Mouse (Mus musculus) kidney, postnatal 0 days (tissue): ENCODE data around the gene Sgms1. TPM values are rescaled to one million over a fixed set of nuclear protein-coding genes. Genes with fewer than 3 reads are reported as not detected.

Experiments
- ATAC-seq: fragments of 200-750 bp; cut with Nextera tagmentation; replicated peaks from 2 replicates; pipeline ENCODE4 v1.8.0; 2017; ENCODE audit warnings: low read depth, moderate number of reproducible peaks, moderate TSS enrichment, moderate library complexity; ENCODE audit not compliant: low FRiP score
- DNase-seq: peaks from one replicate; pipeline ENCODE4 v3.0.0-alpha.2; 2016; ENCODE audit warnings: low spot score
- H3K27ac ChIP-seq: fragments of 300-500 bp; sonication (generic); 2 replicates; pipeline ENCODE4 v1.5.1; 2014; ENCODE audit warnings: mild to moderate bottlenecking
- H3K27me3 ChIP-seq: fragments of 300-500 bp; sonication (generic); 2 replicates; pipeline ENCODE4 v1.6.1; 2014; ENCODE audit warnings: low read length, mixed read lengths; ENCODE audit not compliant: insufficient read depth
- H3K36me3 ChIP-seq: fragments of 300-500 bp; sonication (generic); 2 replicates; pipeline ENCODE4 v1.6.1; 2014; ENCODE audit warnings: low read length, mixed read lengths; ENCODE audit not compliant: insufficient read depth
- H3K4me1 ChIP-seq: fragments of 300-500 bp; sonication (generic); replicated peaks from 2 replicates; pipeline ENCODE4 v1.6.1; 2014; ENCODE audit warnings: antibody characterized with exemption, low read length, mixed read lengths; ENCODE audit not compliant: insufficient read depth
- H3K4me2 ChIP-seq: fragments of 300-500 bp; sonication (generic); 2 replicates; pipeline ENCODE4 v1.6.1; 2014; ENCODE audit warnings: mild to moderate bottlenecking, low read length, moderate library complexity, mixed read lengths
- H3K4me3 ChIP-seq: fragments of 300-500 bp; sonication (generic); replicated peaks from 2 replicates; pipeline ENCODE4 v1.5.1; 2014; ENCODE audit warnings: low read depth, low read length
- H3K9ac ChIP-seq: fragments of 300-500 bp; sonication (generic); 2 replicates; pipeline ENCODE4 v1.6.1; 2014; ENCODE audit warnings: low read depth, low read length
- H3K9me3 ChIP-seq: fragments of 300-500 bp; sonication (generic); replicated peaks from 2 replicates; pipeline ENCODE4 v1.6.1; 2016; ENCODE audit warnings: low read length, inconsistent platforms, mixed read lengths
- CTCF ChIP-seq: IDR thresholded peaks from 2 replicates; pipeline ENCODE4 v1.5.1; 2016; ENCODE audit warnings: antibody characterized with exemption, low read depth, mild to moderate bottlenecking, moderate library complexity
- WGBS: fragments of 180-500 bp; shearing (Covaris S2); extraction: QIAGEN DNeasy Blood & Tissue Kit; methylation state at CpG from one replicate; pipeline ENCODE4 v1.1.7; 2014; 5-methylcytosine and 5-hydroxymethylcytosine counted together
- polyA plus RNA-seq: library from polyadenylated mRNA; unstranded; fragments of >200 nt; fragmentation: Nextera tagmentation; extraction: Ambion mirVana; gene quantifications from 2 replicates; pipeline ENCODE4 v1.2.1, GENCODE M21; 2015

Gene Sgms1
- polyA plus RNA-seq, 1 experiment from 2014 or later = 42.4 TPM

GRCm38 (mm10) chr19:32348955-32349654, 40.4 kb downstream of the Sgms1 start:
- Histone ChIP-seq H3K4me3 (no peak overlapping the region), H3K4me1 (peaks cover 44% of the 10 kb centered on the region), H3K27me3 (no peaks in the 10 kb centered on the region), H3K9me3 (no peaks in the 10 kb centered on the region), H3K9ac (no peak overlapping the region), H3K36me3 (no peaks in the 10 kb centered on the region), H3K27ac (peak overlapping the region; percentile 84), H3K4me2 (peak overlapping the region; percentile 3; the same call in 1 of the 2 replicates)
- peak; percentile 56 for TF ChIP-seq CTCF
- DNase-seq (peak; percentile 94), ATAC-seq (peak; percentile 67)
- WGBS = 29% methylated on average over 7 of the region's 7 CpGs

GRCm38 (mm10) chr19:32347491-32347890, 42.0 kb downstream of the Sgms1 start:
- DNase-seq (no peak), ATAC-seq (no peak)
- Histone ChIP-seq H3K9ac (no peak overlapping the region), H3K4me2 (no peak overlapping the region), H3K4me1 (peaks cover 50% of the 10 kb centered on the region), H3K27ac (peak overlapping the region; percentile 86; the same call in 1 of the 2 replicates), H3K9me3 (no peaks in the 10 kb centered on the region), H3K27me3 (no peaks in the 10 kb centered on the region), H3K4me3 (no peak overlapping the region), H3K36me3 (no peaks in the 10 kb centered on the region)
- TF ChIP-seq CTCF = no peak
- WGBS = 62% methylated on average over 5 of the region's 5 CpGs

- no peak for DNase-seq
- Histone ChIP-seq H3K9ac (no peak overlapping the region), H3K4me3 (no peak overlapping the region), H3K36me3 (no peaks in the 10 kb centered on the region), H3K4me2 (peak overlapping the region; percentile 30), H3K9me3 (no peaks in the 10 kb centered on the region), H3K27me3 (no peaks in the 10 kb centered on the region), H3K4me1 (peaks cover 57% of the 10 kb centered on the region), H3K27ac (peak overlapping the region; percentile 86)
- ATAC-seq = no peak; the same call in 1 of the 2 replicates
- no peak for TF ChIP-seq CTCF
- 49% methylated on average over 9 of the region's 9 CpGs for WGBS
Observed at GRCm38 (mm10) chr19:32346624-32347341, 42.7 kb downstream of the Sgms1 start.

- ATAC-seq (peak; percentile 78; the same call in 1 of the 2 replicates), DNase-seq (peak; percentile 95)
- WGBS = 4% methylated on average over 3 of the region's 3 CpGs
- Histone ChIP-seq H3K4me3 (no peak overlapping the region), H3K4me1 (peaks cover 58% of the 10 kb centered on the region), H3K27me3 (no peaks in the 10 kb centered on the region), H3K9ac (no peak overlapping the region), H3K4me2 (peak overlapping the region; percentile 30; the same call in 1 of the 2 replicates), H3K27ac (peak overlapping the region; percentile 86), H3K9me3 (no peaks in the 10 kb centered on the region), H3K36me3 (no peaks in the 10 kb centered on the region)
- no peak for TF ChIP-seq CTCF
Observed at GRCm38 (mm10) chr19:32346176-32346575, 43.3 kb downstream of the Sgms1 start.

- peaks cover 58% of the 10 kb centered on the region for H3K4me1 ChIP-seq
- ATAC-seq (no peak), DNase-seq (no peak)
- H3K36me3 ChIP-seq = no peaks in the 10 kb centered on the region
- 85% methylated on average over 6 of the region's 6 CpGs for WGBS
- H3K27ac ChIP-seq = peak overlapping the region; percentile 86
- TF ChIP-seq CTCF = no peak
- H3K4me3 ChIP-seq = no peak overlapping the region
- H3K4me2 ChIP-seq = no peak overlapping the region
- H3K9ac ChIP-seq = no peak overlapping the region
- no peaks in the 10 kb centered on the region for H3K27me3 ChIP-seq
- no peaks in the 10 kb centered on the region for H3K9me3 ChIP-seq
Observed at GRCm38 (mm10) chr19:32345181-32345745, 44.3 kb downstream of the Sgms1 start.

GRCm38 (mm10) chr19:32344738-32345121, 44.8 kb downstream of the Sgms1 start:
- Histone ChIP-seq H3K36me3 (no peaks in the 10 kb centered on the region), H3K4me1 (peaks cover 58% of the 10 kb centered on the region), H3K4me3 (no peak overlapping the region), H3K4me2 (peak overlapping the region; percentile 38), H3K9ac (no peak overlapping the region), H3K9me3 (no peaks in the 10 kb centered on the region), H3K27me3 (no peaks in the 10 kb centered on the region), H3K27ac (peak overlapping the region; percentile 15; the same call in 1 of the 2 replicates)
- DNase-seq = no peak
- 29% methylated on average over 4 of the region's 4 CpGs for WGBS
- no peak for TF ChIP-seq CTCF
- peak; percentile 62 for ATAC-seq
